Comparison of ENCODE assay signal across 14 mouse cellular contexts in genomic region chr8:26840286-26840685, GRCm38 (mm10).
DNase-seq lines count a peak whose midpoint lies in the region; ATAC-seq and TF ChIP-seq lines count a peak whose summit lies in the region.
"Had no signal": no experiment of that assay in that cellular context is flagged by ENCODE, and none has a peak within 500 bp of the region (broad histone marks: within the 10 kb centered on the region; RNA-seq: fewer than 3 reads in every experiment).

No protein-coding gene starts in this region.

- no peaks in the 10 kb centered on the region for H3K27me3 ChIP-seq in intestine, embryonic 14.5 days (replicated peaks; ENCODE audit: control insufficient read depth, insufficient read depth, low read length)
- no peaks in the 10 kb centered on the region for H3K27me3 ChIP-seq in intestine, postnatal 0 days (replicated peaks; ENCODE audit: control insufficient read depth, insufficient read depth, low read length)
- peaks cover 18% of the 10 kb centered on the region for H3K27me3 ChIP-seq in kidney, embryonic 15.5 days
- H3K27me3 ChIP-seq: embryonic facial prominence, embryonic 15.5 days; liver, embryonic 15.5 days had no signal

- peak; percentile 90 for ATAC-seq in cerebellum, adult (ENCODE audit: insufficient number of reproducible peaks, low FRiP score, low TSS enrichment)
- ATAC-seq in intestine, embryonic 14.5 days (replicated peaks; ENCODE audit: low FRiP score, low TSS enrichment, low read depth): no peak
- ATAC-seq in intestine, postnatal 0 days: no peak
- no peak for ATAC-seq in kidney, embryonic 15.5 days (replicated peaks; ENCODE audit: low FRiP score)

- no peak overlapping the region for H3K9ac ChIP-seq in intestine, embryonic 14.5 days (ENCODE audit: low read length)
- no peak overlapping the region for H3K9ac ChIP-seq in intestine, postnatal 0 days (ENCODE audit: low read depth, low read length)
- no peak overlapping the region for H3K9ac ChIP-seq in kidney, embryonic 15.5 days
- H3K9ac ChIP-seq: embryonic facial prominence, embryonic 15.5 days; hindbrain, embryonic 12.5 days; liver, embryonic 15.5 days; neural tube, embryonic 12.5 days had no signal

- H3K27ac ChIP-seq in intestine, embryonic 14.5 days (ENCODE audit: low read depth): peak overlapping the region; percentile 51; the same call in 1 of the 2 replicates
- no peak overlapping the region for H3K27ac ChIP-seq in intestine, postnatal 0 days (ENCODE audit: low read depth, low read length)
- no peak overlapping the region for H3K27ac ChIP-seq in kidney, embryonic 15.5 days
- H3K27ac ChIP-seq: embryonic facial prominence, embryonic 15.5 days; hindbrain, embryonic 12.5 days; left cerebral cortex, adult 2 months; liver, embryonic 15.5 days; neural tube, embryonic 12.5 days had no signal

- peaks cover 13% of the 10 kb centered on the region for H3K4me1 ChIP-seq in intestine, embryonic 14.5 days (replicated peaks; ENCODE audit: control insufficient read depth, insufficient read depth, low read length)
- H3K4me1 ChIP-seq in intestine, postnatal 0 days (replicated peaks; ENCODE audit: control insufficient read depth, insufficient read depth, low read length): peaks cover 8% of the 10 kb centered on the region; the same call in 1 of the 2 replicates
- H3K4me1 ChIP-seq in kidney, embryonic 15.5 days: peaks cover 28% of the 10 kb centered on the region

- H3K36me3 ChIP-seq in intestine, embryonic 14.5 days (ENCODE audit: control insufficient read depth, insufficient read depth, low read length): no peaks in the 10 kb centered on the region
- no peaks in the 10 kb centered on the region for H3K36me3 ChIP-seq in intestine, postnatal 0 days (ENCODE audit: control insufficient read depth, insufficient read depth)
- no peaks in the 10 kb centered on the region for H3K36me3 ChIP-seq in kidney, embryonic 15.5 days
- H3K36me3 ChIP-seq: embryonic facial prominence, embryonic 15.5 days; hindbrain, embryonic 12.5 days; liver, embryonic 15.5 days; neural tube, embryonic 12.5 days had no signal

- no peak overlapping the region for H3K4me2 ChIP-seq in intestine, embryonic 14.5 days (ENCODE audit: low read length)
- no peak overlapping the region for H3K4me2 ChIP-seq in intestine, postnatal 0 days (replicated peaks; ENCODE audit: low read depth)
- no peak overlapping the region for H3K4me2 ChIP-seq in kidney, embryonic 15.5 days
- H3K4me2 ChIP-seq: embryonic facial prominence, embryonic 15.5 days; hindbrain, embryonic 12.5 days; liver, embryonic 15.5 days; neural tube, embryonic 12.5 days had no signal

- H3K9me3 ChIP-seq in intestine, embryonic 14.5 days (ENCODE audit: control insufficient read depth, low read length): no peaks in the 10 kb centered on the region
- H3K9me3 ChIP-seq in intestine, postnatal 0 days (ENCODE audit: control insufficient read depth): no peaks in the 10 kb centered on the region
- H3K9me3 ChIP-seq in kidney, embryonic 15.5 days (replicated peaks): no peaks in the 10 kb centered on the region
- H3K9me3 ChIP-seq: embryonic facial prominence, embryonic 15.5 days; hindbrain, embryonic 12.5 days; liver, embryonic 15.5 days; neural tube, embryonic 12.5 days had no signal

- 50% methylated on average over 2 of the region's 2 CpGs for WGBS in intestine, embryonic 14.5 days
- 45% methylated on average over 2 of the region's 2 CpGs for WGBS in intestine, postnatal 0 days
- 58% methylated on average over 2 of the region's 2 CpGs for WGBS in kidney, embryonic 15.5 days

- TF ChIP-seq CTCF in intestine, postnatal 0 days (IDR thresholded peaks at IDR 0.05; ENCODE audit: low read depth): no peak

- DNase-seq in cerebellum, postnatal 4 days (ENCODE audit: low spot score in 2 of 2): no peak
- no peak for DNase-seq in intestine, embryonic 14.5 days (ENCODE audit: low spot score)
- DNase-seq in cerebellum, postnatal 25 days: peak; percentile 78 to 84
- DNase-seq in skeletal muscle tissue, adult 2 months (ENCODE audit: low read depth, low spot score): peak; percentile 60
- no peak for DNase-seq in ovary, postnatal 10 days (ENCODE audit: low spot score)
- DNase-seq: kidney, postnatal 4 days had no signal

- H3K4me3 ChIP-seq in intestine, embryonic 14.5 days (ENCODE audit: low read depth, low read length): no peak overlapping the region
- no peak overlapping the region for H3K4me3 ChIP-seq in intestine, postnatal 0 days (ENCODE audit: low read depth, low read length)
- no peak overlapping the region for H3K4me3 ChIP-seq in kidney, embryonic 15.5 days (replicated peaks)
- H3K4me3 ChIP-seq: embryonic facial prominence, embryonic 15.5 days; hindbrain, embryonic 12.5 days; left cerebral cortex, adult 2 months; liver, embryonic 15.5 days; neural tube, embryonic 12.5 days had no signal

Comparison
In these comparisons a context has a peak if more than half of its experiments do, and no peak if none do; other contexts are left out.
1. DNase-seq: peak in cerebellum, postnatal 25 days (2 of 2) and skeletal muscle tissue, adult 2 months (single experiment); none in cerebellum, postnatal 4 days (0 of 2), intestine, embryonic 14.5 days (single experiment) and ovary, postnatal 10 days (single experiment).